Mouse (Mus musculus) bone marrow, adult 2 months (tissue): ENCODE data around the gene Fyb2. TPM values are rescaled to one million over a fixed set of nuclear protein-coding genes. Genes with fewer than 3 reads are reported as not detected.

Source experiments
- H3K27ac ChIP-seq: fragments of 200-500 bp; 2 replicates; pipeline ENCODE4 v1.5.1; 2012; ENCODE audit warnings: low read depth, mild to moderate bottlenecking, control low read depth, inconsistent platforms, low read length; ENCODE audit not compliant: control insufficient read depth, poor library complexity, insufficient read depth
- H3K4me1 ChIP-seq: fragments of 200-500 bp; 2 replicates; pipeline ENCODE4 v1.6.1; 2011; ENCODE audit warnings: low read length; ENCODE audit not compliant: control insufficient read depth, insufficient read depth
- H3K4me3 ChIP-seq: fragments of 200-500 bp; replicated peaks from 2 replicates; pipeline ENCODE3; 2011; ENCODE audit warnings: mild to moderate bottlenecking, low read depth, low read length, control low read depth; ENCODE audit not compliant: control insufficient read depth
- CTCF ChIP-seq: fragments of 200-500 bp; IDR thresholded peaks from 2 replicates; pipeline ENCODE4 v1.5.1; 2011; ENCODE audit warnings: low read length, control low read depth; ENCODE audit not compliant: control insufficient read depth, insufficient read depth
- POLR2A ChIP-seq: fragments of 200-500 bp; IDR thresholded peaks from 2 replicates; pipeline ENCODE4 v1.6.1; 2011; ENCODE audit warnings: low read depth, mild to moderate bottlenecking, control low read depth, low read length, borderline replicate concordance; ENCODE audit not compliant: control insufficient read depth
- WGBS: fragments of 180-500 bp; shearing (Covaris S2); methylation state at CpG from one replicate; pipeline ENCODE4 v1.1.7; 2018; 5-methylcytosine and 5-hydroxymethylcytosine counted together
- polyA plus RNA-seq: library from polyadenylated mRNA; stranded (reverse); fragments of >200 nt; gene quantifications from 2 replicates; pipeline ENCODE4 v1.2.4, GENCODE M21; 2011; ENCODE audit warnings: low replicate concordance; ENCODE audit not compliant: missing spikeins, insufficient read depth, insufficient read length

The Fyb2 gene
- polyA plus RNA-seq, 1 experiment, result not detected

DNA sequence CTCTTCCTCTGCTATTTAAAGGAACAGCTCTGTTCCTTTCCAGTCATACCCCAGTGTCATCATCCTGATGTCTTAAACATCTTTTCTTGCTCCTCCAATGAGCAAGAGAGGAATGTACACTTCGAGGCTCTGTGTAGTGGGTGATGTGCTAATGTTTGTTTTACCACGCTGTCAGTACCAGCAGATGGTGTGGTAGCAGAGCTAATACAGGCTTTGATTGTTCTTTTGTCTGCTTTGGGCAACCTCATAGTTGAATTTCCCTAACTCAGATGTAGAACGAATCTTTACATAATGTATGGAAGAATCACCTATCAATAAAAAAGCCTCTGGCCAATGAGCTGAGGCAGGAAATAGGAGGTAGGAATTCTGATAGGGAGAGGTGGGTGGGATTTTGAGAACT is 36.0 kb downstream of the Fyb2 start:
- Histone ChIP-seq H3K4me3 (no peak overlapping the region), H3K27ac (no peak overlapping the region), H3K4me1 (no peaks in the 10 kb centered on the region)
- TF ChIP-seq POLR2A, result no peak
- TF ChIP-seq CTCF, result no peak
- 42% methylated on average over 3 of the region's 3 CpGs for WGBS

GRCm38 (mm10) chr4:104951280-104951878 is 38.1 kb downstream of the Fyb2 start:
- Histone ChIP-seq H3K4me3 (no peak overlapping the region), H3K4me1 (no peaks in the 10 kb centered on the region), H3K27ac (no peak overlapping the region)
- TF ChIP-seq POLR2A (no peak), CTCF (no peak)
- 70% methylated on average over 4 of the region's 4 CpGs for WGBS

DNA sequence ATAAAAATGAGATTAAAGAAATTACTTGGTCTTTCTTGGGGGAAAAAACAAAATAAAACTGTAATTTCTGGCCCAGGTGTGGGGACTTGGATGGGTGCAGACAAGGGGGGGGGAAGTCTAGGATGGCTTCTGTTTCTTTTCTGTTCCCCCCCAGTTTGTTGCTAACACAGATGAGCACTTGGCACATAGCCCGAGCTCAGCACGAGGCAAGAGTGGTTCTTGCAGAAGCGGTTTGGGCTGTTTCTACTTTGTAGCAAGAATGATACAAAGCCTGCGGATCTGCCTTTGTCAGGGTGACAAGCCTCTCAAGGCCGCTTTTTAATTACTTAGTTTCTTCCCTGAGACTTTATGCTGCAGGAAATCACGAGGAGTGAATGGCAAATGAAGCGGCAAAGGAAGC is 43.4 kb downstream of the Fyb2 start:
- Histone ChIP-seq H3K4me3 (no peak overlapping the region), H3K27ac (no peak overlapping the region), H3K4me1 (no peaks in the 10 kb centered on the region)
- TF ChIP-seq POLR2A (no peak), CTCF (no peak)
- WGBS, result 72% methylated on average over 7 of the region's 7 CpGs

DNA sequence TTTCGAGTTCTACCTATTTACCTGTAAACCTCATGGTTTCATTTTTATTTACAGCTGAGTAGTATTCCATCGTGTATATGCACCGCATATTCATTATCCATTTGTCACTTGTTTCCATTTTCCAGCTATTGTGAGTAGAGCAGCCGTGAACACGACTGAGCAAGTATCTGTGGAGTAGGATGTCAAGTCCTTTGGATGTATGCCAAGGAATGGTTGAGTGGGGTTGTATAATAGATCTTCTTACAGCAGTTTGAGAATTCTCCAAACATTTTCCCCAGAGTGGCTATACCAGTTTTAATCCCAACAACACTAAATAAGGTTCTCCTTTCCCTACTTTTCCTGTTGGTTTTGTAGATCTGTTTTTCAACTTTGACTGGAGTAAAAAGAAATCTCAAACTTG is 48.2 kb downstream of the Fyb2 start:
- H3K27ac ChIP-seq, result no peak overlapping the region
- TF ChIP-seq POLR2A, result no peak
- no peaks in the 10 kb centered on the region for H3K4me1 ChIP-seq
- WGBS, result 77% methylated on average over 5 of the region's 5 CpGs
- H3K4me3 ChIP-seq, result no peak overlapping the region

DNA sequence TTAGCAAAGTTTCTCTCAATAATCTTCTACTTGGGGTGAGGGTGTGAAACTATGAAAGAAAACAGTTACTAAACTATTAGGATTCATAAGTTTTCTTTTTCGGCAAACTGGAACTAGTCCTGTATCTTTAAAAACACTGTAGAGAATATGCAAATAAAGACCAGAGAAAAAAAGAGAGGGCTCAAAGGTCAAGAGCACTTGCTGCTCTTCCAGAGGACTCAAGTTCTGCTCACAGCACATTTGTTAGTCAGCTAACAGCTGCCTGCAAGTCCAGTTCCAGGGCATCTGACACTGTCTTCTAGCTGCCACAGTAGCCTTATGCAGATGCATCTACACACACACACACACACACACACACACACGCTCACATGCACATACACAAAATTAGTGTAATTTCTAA is 59.4 kb downstream of the Fyb2 start:
- no peaks in the 10 kb centered on the region for H3K4me1 ChIP-seq
- no peak overlapping the region for H3K27ac ChIP-seq
- no peak overlapping the region for H3K4me3 ChIP-seq
- TF ChIP-seq POLR2A (no peak), CTCF (no peak)
- 78% methylated on average over 2 of the region's 2 CpGs for WGBS

DNA sequence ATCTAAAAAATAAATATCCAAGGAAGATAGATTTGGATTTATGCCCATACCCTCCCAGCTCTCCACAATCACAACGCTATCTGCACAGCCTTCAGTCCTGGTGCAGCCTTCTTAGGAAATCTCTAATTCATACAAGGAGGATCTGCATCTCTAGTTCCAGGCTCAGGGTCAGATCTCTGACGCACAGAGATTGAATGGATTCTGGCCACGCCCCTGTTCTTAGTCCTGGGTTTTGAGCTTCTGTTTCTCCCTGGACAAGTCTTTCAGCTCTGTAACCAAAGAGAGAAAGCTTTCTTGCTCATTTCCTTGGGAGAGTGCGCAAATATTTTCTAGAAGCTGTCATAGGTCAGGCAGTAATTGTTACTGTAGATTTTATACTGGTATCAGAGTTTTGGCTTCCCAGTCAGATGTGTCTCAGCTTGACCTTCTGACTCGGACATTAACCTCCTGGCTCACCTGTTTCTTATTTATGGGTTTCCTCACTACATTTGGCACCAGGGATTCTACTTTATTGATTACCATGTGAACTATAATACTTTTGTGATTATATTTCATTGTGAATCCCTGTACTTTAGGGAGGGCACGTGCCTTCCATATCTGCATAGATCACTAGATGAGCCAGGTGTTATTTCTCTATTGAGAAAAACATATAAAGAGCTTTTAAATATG is 62.0 kb downstream of the Fyb2 start:
- TF ChIP-seq POLR2A, result no peak
- no peak for TF ChIP-seq CTCF
- 85% methylated on average over 6 of the region's 6 CpGs for WGBS

GRCm38 (mm10) chr4:104985960-104986632 is 72.8 kb downstream of the Fyb2 start:
- WGBS, result 78% methylated on average over 5 of the region's 5 CpGs
- H3K4me3 ChIP-seq, result no peak overlapping the region
- H3K27ac ChIP-seq, result no peak overlapping the region
- no peaks in the 10 kb centered on the region for H3K4me1 ChIP-seq
- TF ChIP-seq POLR2A, result no peak
- no peak for TF ChIP-seq CTCF

More for the DNA sequence above, 62.0 kb downstream of the Fyb2 start:
- Histone ChIP-seq H3K27ac (no peak overlapping the region), H3K4me1 (no peaks in the 10 kb centered on the region), H3K4me3 (no peak overlapping the region)

- TF ChIP-seq CTCF (no peak), POLR2A (no peak)
- WGBS, result 36% methylated on average over 7 of the region's 7 CpGs
- H3K27ac ChIP-seq, result no peak overlapping the region
Measured at GRCm38 (mm10) chr4:104987631-104988030, 74.4 kb downstream of the Fyb2 start.

More at GRCm38 (mm10) chr4:104987631-104988030, 74.4 kb downstream of the Fyb2 start:
- no peak overlapping the region for H3K4me3 ChIP-seq
- no peaks in the 10 kb centered on the region for H3K4me1 ChIP-seq
